Mouse (Mus musculus) cortical plate, adult 2 months (tissue): ENCODE measurements around the gene Pgs1.

Source experiments
- CTCF ChIP-seq: fragments of 200-500 bp; IDR thresholded peaks from 2 replicates; pipeline ENCODE4 v1.5.1; 2011; ENCODE audit warnings: mild to moderate bottlenecking, control low read depth, low read length; ENCODE audit not compliant: insufficient read depth; ENCODE audit errors: extremely low read depth
- POLR2A ChIP-seq: fragments of 200-500 bp; IDR thresholded peaks from 2 replicates; pipeline ENCODE4 v1.6.1; 2011; ENCODE audit warnings: mild to moderate bottlenecking, low read length, control low read depth; ENCODE audit not compliant: insufficient read depth; ENCODE audit errors: extremely low read depth

DNA sequence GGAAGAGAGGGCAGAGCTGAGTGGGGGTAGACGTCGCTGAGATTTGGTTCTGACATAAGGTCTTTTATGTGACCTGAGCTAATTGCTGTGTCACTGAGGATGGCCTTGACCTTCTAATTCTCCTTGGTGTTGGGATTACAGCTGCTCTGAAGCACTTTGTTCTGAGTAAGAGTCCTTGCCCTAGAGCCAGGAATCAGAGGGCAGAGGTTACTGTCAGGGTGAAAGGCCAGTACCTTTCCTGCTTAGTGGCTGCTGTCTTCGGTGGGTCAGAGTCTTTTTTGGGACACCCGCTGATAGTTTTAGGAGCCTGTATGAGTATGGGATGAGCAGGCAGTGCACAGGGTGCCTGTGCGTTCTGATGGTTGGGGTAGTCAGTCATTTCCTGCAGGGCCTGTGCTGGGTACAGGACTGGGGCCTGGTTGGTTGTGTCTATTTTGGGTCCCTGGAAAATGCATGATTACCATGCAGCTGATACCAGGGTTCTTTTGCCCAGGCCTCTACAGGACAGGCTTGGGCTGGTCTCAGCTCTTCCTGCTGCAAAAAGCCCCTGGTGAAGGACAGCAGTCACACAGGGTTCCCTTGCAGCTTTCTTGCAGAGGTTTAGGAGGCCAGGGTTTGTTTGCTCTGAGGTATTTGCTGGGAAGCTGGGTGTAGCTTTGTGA, 22.2 kb downstream of the Pgs1 start:
- TF ChIP-seq CTCF (no peak), POLR2A (no peak)
